Mouse (Mus musculus) midbrain, embryonic 15.5 days (tissue): ENCODE measurements around the gene Scml2. TPM values are rescaled to one million over a fixed set of nuclear protein-coding genes. Genes with fewer than 3 reads are reported as not detected.
"Not testable (repeated sequence)": the region's sequence is repeated elsewhere in the genome, so short reads cannot be mapped to it uniquely, and the experiment has no call there.

Experiments used
- ATAC-seq: fragments of 200-750 bp; cut with Nextera tagmentation; replicated peaks from 2 replicates; pipeline ENCODE4 v1.8.0; 2017; ENCODE audit warnings: moderate TSS enrichment
- H3K27ac ChIP-seq: fragments of 300-500 bp; sonication (generic); 2 replicates; pipeline ENCODE4 v1.5.1; 2015; ENCODE audit warnings: mild to moderate bottlenecking, inconsistent platforms
- H3K27me3 ChIP-seq: fragments of 300-500 bp; sonication (generic); replicated peaks from 2 replicates; pipeline ENCODE4 v1.6.1; 2015; ENCODE audit warnings: inconsistent platforms
- H3K36me3 ChIP-seq: fragments of 300-500 bp; sonication (generic); replicated peaks from 2 replicates; pipeline ENCODE4 v1.6.1; 2015; ENCODE audit warnings: inconsistent platforms
- H3K4me1 ChIP-seq: fragments of 300-500 bp; sonication (generic); 2 replicates; pipeline ENCODE4 v1.6.1; 2015; ENCODE audit warnings: inconsistent platforms
- H3K4me2 ChIP-seq: fragments of 300-500 bp; sonication (generic); 2 replicates; pipeline ENCODE4 v1.6.1; 2015; ENCODE audit warnings: inconsistent platforms, mild to moderate bottlenecking, moderate library complexity
- H3K4me3 ChIP-seq: fragments of 300-500 bp; sonication (generic); 2 replicates; pipeline ENCODE4 v1.5.1; 2015; ENCODE audit warnings: mild to moderate bottlenecking, inconsistent platforms
- H3K9ac ChIP-seq: fragments of 300-500 bp; sonication (generic); 2 replicates; pipeline ENCODE4 v1.6.1; 2015; ENCODE audit warnings: mild to moderate bottlenecking, inconsistent platforms
- H3K9me3 ChIP-seq: fragments of 300-500 bp; sonication (generic); 2 replicates; pipeline ENCODE4 v1.6.1; 2016; ENCODE audit warnings: inconsistent platforms
- WGBS: fragments of 180-500 bp; shearing (Covaris S2); methylation state at CpG from one replicate; pipeline ENCODE4 v1.1.7; 2015; ENCODE audit warnings: mixed read lengths; 5-methylcytosine and 5-hydroxymethylcytosine counted together
- polyA plus RNA-seq: library from polyadenylated mRNA; unstranded; fragments of >200 nt; fragmentation: Nextera tagmentation; extraction: Ambion mirVana; gene quantifications from 2 replicates; pipeline ENCODE4 v1.2.1, GENCODE M21; 2015

Scml2 gene
- polyA plus RNA-seq = 2.4 and 3.1 TPM in 2 replicates

DNA sequence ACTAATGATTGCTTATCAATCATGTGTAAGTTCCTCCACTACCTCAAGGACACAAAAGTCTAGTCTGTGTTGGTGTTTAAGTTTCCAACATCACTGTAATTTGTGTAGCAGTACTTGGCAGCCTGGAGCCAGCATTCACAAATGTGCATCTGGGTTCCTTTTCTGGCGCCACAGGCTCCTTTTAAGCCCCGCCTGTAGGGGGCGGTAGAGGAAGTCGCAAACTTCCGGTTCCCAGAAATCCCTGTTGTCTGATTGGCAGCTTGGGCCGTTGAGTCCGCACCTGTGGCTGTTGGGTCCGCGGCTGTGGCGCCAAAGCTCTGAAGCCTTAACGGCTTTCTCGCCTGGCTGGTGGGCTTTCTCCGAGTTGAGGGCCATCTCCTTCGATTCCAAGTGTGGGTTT, at the start of gene Scml2:
Gene Scml2, plus strand, starts transcription at position 301 of the 400 bp plus-strand sequence.
- not testable (repeated sequence) for H3K27me3 ChIP-seq, H3K9me3 ChIP-seq, H3K36me3 ChIP-seq, H3K27ac ChIP-seq, ATAC-seq, H3K9ac ChIP-seq, H3K4me3 ChIP-seq, H3K4me1 ChIP-seq, H3K4me2 ChIP-seq
- WGBS = 92% methylated on average over 4 of the region's 14 CpGs

- H3K9ac ChIP-seq, H3K4me3 ChIP-seq, ATAC-seq, H3K4me2 ChIP-seq, H3K4me1 ChIP-seq, H3K9me3 ChIP-seq, H3K27ac ChIP-seq, H3K27me3 ChIP-seq, H3K36me3 ChIP-seq: not testable (repeated sequence)
- 76% methylated on average over 6 of the region's 6 CpGs for WGBS
Observed at GRCm38 (mm10) chrX:161075576-161075975, 41.4 kb upstream of the Scml2 start.

- Histone ChIP-seq H3K36me3 (no peaks in the 10 kb centered on the region), H3K27ac (peak overlapping the region; percentile 15; the same call in 1 of the 2 replicates), H3K9ac (peak overlapping the region; percentile 45), H3K9me3 (no peaks in the 10 kb centered on the region), H3K4me1 (no peaks in the 10 kb centered on the region), H3K4me2 (peak overlapping the region; percentile 67), H3K27me3 (peaks cover 4% of the 10 kb centered on the region; the same call in 1 of the 2 replicates), H3K4me3 (peak overlapping the region; percentile 59)
- WGBS = 31% methylated on average over 22 of the region's 22 CpGs
- ATAC-seq = peak; percentile 99
Observed at GRCm38 (mm10) chrX:161162314-161163068, 45.5 kb downstream of the Scml2 start.

DNA sequence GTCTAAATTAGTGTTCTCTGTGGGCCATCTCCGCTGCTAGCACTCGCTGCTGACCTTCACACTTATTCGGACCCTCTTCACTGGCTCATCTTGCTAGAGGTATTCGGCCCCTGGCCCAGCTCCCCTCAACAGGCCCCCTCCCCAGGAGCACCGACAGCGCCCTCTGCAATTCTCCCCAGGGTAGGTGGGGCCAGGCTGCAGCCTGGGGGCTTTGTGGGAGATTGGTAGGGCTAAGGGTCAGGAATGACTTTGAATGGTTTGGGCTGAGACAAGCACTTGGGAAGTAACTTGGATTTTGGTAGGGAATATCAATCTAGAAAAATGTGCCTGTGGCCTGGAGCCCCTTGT, 46.0 kb downstream of the Scml2 start:
- Histone ChIP-seq H3K4me3 (peak overlapping the region; percentile 59), H3K9ac (peak overlapping the region; percentile 45), H3K4me2 (peak overlapping the region; percentile 67), H3K36me3 (no peaks in the 10 kb centered on the region), H3K4me1 (no peaks in the 10 kb centered on the region), H3K27ac (no peak overlapping the region; the same call in 1 of the 2 replicates), H3K9me3 (no peaks in the 10 kb centered on the region), H3K27me3 (peaks cover 4% of the 10 kb centered on the region; the same call in 1 of the 2 replicates)
- peak; percentile 81; the same call in 1 of the 2 replicates for ATAC-seq
- WGBS = 23% methylated on average over 6 of the region's 6 CpGs

DNA sequence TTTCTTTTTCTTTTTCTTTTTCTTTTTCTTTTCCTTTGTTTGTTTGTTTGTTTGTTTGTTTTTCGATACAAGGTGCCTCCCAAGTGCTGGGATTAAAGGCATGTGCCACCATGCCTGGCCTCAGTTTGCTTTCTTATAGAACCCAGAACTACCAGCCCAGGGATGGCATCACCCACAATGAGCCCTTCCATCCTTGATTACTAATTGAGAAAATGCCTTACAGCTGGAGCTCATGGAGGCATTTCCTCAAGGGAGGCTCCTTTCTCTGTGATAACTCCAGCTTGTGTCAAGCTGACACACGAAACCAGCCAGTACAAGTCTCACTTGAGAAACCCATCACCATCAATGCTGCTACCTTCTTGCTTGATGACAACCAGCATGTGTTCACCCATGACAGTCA, 170.2 kb downstream of the Scml2 start, which contains the start of gene Gm15262:
Gene Gm15262, plus strand, starts transcription at position 301 of the 400 bp plus-strand sequence.
- not testable (repeated sequence) for H3K27ac ChIP-seq, H3K9ac ChIP-seq, H3K4me1 ChIP-seq, ATAC-seq, H3K36me3 ChIP-seq, H3K27me3 ChIP-seq, H3K4me3 ChIP-seq, H3K4me2 ChIP-seq, H3K9me3 ChIP-seq
- 73% methylated on average over 2 of the region's 2 CpGs for WGBS

Other genes with a start within 250 kb of the Scml2 start
- gene Gja6, start 210.1 kb upstream of the Scml2 start, polyA plus RNA-seq = 0.10 and 0.11 TPM in 2 replicates
- 4.2 TPM in 2 replicates for gene Cdkl5, start 122.5 kb upstream of the Scml2 start, polyA plus RNA-seq
- gene Gm15262, start 170.3 kb downstream of the Scml2 start, polyA plus RNA-seq = 0.09 TPM in 1 of 2 replicates, not detected in the other